Mouse (Mus musculus) lung, postnatal 0 days (tissue): ENCODE results near the gene Spag17. TPM values are rescaled to one million over a fixed set of nuclear protein-coding genes. Genes with fewer than 3 reads are reported as not detected.

Experiments used
- ATAC-seq: fragments of 200-750 bp; cut with Nextera tagmentation; 2 replicates; pipeline ENCODE4 v1.8.0; 2017; ENCODE audit warnings: moderate library complexity
- DNase-seq: peaks from one replicate; pipeline ENCODE4 v3.0.0-alpha.2; 2016; ENCODE audit warnings: low spot score
- H3K27ac ChIP-seq: fragments of 300-500 bp; sonication (generic); 2 replicates; pipeline ENCODE4 v1.5.1; 2014; ENCODE audit warnings: antibody characterized with exemption, mild to moderate bottlenecking, low read length, mixed read lengths
- H3K27me3 ChIP-seq: fragments of 300-500 bp; sonication (generic); replicated peaks from 2 replicates; pipeline ENCODE4 v1.6.1; 2014; ENCODE audit warnings: low read length, mixed read lengths; ENCODE audit not compliant: insufficient read depth
- H3K36me3 ChIP-seq: fragments of 300-500 bp; sonication (generic); 2 replicates; pipeline ENCODE4 v1.6.1; 2014; ENCODE audit warnings: low read length, mixed read lengths; ENCODE audit not compliant: insufficient read depth
- H3K4me1 ChIP-seq: fragments of 300-500 bp; sonication (generic); 2 replicates; pipeline ENCODE4 v1.6.1; 2014; ENCODE audit warnings: antibody characterized with exemption, low read depth, low read length, mixed read lengths; ENCODE audit not compliant: insufficient read depth
- H3K4me2 ChIP-seq: fragments of 300-500 bp; sonication (generic); replicated peaks from 2 replicates; pipeline ENCODE4 v1.6.1; 2014; ENCODE audit warnings: low read depth, mild to moderate bottlenecking, low read length, moderate library complexity, mixed read lengths
- H3K4me3 ChIP-seq: fragments of 300-500 bp; sonication (generic); 2 replicates; pipeline ENCODE4 v1.5.1; 2014; ENCODE audit warnings: low read depth, low read length
- H3K9ac ChIP-seq: fragments of 300-500 bp; sonication (generic); replicated peaks from 2 replicates; pipeline ENCODE4 v1.6.1; 2014; ENCODE audit warnings: low read depth, mild to moderate bottlenecking
- H3K9me3 ChIP-seq: fragments of 300-500 bp; sonication (generic); 2 replicates; pipeline ENCODE4 v1.6.1; 2016; ENCODE audit warnings: low read length, mixed read lengths
- CTCF ChIP-seq: IDR thresholded peaks from 2 replicates; pipeline ENCODE4 v1.5.1; 2016; ENCODE audit warnings: antibody characterized with exemption, mild to moderate bottlenecking
- EP300 ChIP-seq: IDR thresholded peaks from 2 replicates; pipeline ENCODE4 v1.6.1; 2016; ENCODE audit warnings: antibody characterized with exemption, mild to moderate bottlenecking, control low read depth
- WGBS: fragments of 180-500 bp; shearing (Covaris S2); extraction: QIAGEN DNeasy Blood & Tissue Kit; methylation state at CpG from one replicate; pipeline ENCODE4 v1.1.7; 2014; 5-methylcytosine and 5-hydroxymethylcytosine counted together
- polyA plus RNA-seq: library from polyadenylated mRNA; unstranded; fragments of >200 nt; fragmentation: Nextera tagmentation; extraction: Ambion mirVana; gene quantifications from 2 replicates; pipeline ENCODE4 v1.2.1, GENCODE M21; 2015

Spag17 gene
- polyA plus RNA-seq, 1 experiment from 2014 or later, result 5.9 TPM

DNA sequence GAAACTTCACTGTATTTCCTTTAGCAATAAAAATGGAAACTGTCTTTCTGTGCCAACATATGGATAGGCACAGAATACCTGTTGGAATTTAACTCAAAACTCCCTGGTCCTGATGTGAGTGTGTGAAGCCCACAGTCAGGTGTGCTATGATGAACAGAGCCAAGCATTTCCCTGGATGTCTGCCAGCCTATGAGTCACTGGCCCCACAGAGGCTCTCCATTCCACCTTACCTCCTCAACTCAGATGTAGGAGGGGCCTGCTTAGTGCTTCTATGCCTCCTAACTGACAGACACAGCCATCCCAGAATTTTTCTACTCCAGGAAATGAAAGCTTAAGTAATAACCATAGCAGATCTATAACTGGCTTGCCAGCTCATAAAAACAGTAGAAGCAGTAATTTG is 124.6 kb downstream of the Spag17 start:
- H3K36me3 ChIP-seq, result no peaks in the 10 kb centered on the region
- no peak for DNase-seq

DNA sequence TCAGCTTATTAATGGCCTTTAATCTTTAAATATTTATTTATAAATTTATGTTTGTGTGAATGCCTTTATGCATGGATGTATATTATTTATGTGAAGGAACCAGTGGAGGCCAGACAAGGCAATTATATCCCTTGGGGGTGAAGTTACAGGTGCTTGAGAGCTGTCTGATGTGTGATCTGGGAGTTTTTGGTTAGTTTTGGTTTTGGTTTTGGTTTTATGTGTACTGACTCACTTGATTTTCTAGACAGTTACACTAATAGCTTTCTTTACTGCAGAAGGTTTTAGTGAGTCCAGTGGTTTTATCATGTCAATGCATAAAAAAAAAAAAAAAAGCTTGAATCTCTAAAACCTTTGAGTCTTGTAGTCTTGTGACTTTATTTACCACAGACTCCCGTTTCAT is 128.9 kb downstream of the Spag17 start:
- Histone ChIP-seq H3K4me1 (no peaks in the 10 kb centered on the region), H3K9me3 (no peaks in the 10 kb centered on the region), H3K27me3 (no peaks in the 10 kb centered on the region), H3K4me3 (no peak overlapping the region), H3K9ac (no peak overlapping the region), H3K36me3 (no peaks in the 10 kb centered on the region), H3K4me2 (no peak overlapping the region), H3K27ac (no peak overlapping the region)
- 79% methylated on average over 1 of the region's 1 CpGs for WGBS
- no peak for DNase-seq
- ATAC-seq, result no peak
- TF ChIP-seq CTCF (no peak), EP300 (no peak)

More for the DNA sequence above, 124.6 kb downstream of the Spag17 start:
- no peak overlapping the region for H3K4me3 ChIP-seq
- H3K9me3 ChIP-seq, result no peaks in the 10 kb centered on the region
- H3K27me3 ChIP-seq, result no peaks in the 10 kb centered on the region
- ATAC-seq, result no peak
- no peak overlapping the region for H3K27ac ChIP-seq
- no peak for TF ChIP-seq EP300
- no peak overlapping the region for H3K4me2 ChIP-seq
- H3K4me1 ChIP-seq, result no peaks in the 10 kb centered on the region
- H3K9ac ChIP-seq, result no peak overlapping the region

DNA sequence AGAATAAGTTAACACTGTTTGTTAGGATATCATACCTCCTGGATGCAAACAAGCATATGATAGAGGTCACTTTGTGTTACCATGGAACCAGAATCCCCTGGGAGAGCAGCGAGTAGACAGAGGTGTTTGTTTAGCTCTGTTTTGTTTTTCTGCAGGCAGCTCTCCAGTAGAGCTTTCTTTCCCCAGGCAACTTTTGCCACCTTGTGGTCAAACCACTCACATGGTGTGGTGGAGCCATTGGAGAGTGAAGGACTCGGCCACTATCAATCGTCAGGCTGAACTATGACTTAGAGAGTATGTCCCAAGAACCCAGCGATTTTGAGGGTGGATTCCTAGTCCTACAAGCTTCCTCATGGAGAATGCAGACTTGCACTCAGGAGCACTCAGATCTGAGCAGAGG is 146.1 kb downstream of the Spag17 start:
- H3K4me1 ChIP-seq, result no peaks in the 10 kb centered on the region
- H3K36me3 ChIP-seq, result no peaks in the 10 kb centered on the region
- H3K27me3 ChIP-seq, result no peaks in the 10 kb centered on the region
- ATAC-seq (no peak), DNase-seq (no peak)
- WGBS, result 37% methylated on average over 4 of the region's 4 CpGs
- no peaks in the 10 kb centered on the region for H3K9me3 ChIP-seq
- H3K27ac ChIP-seq, result no peak overlapping the region
- H3K4me2 ChIP-seq, result no peak overlapping the region
- no peak overlapping the region for H3K4me3 ChIP-seq
- TF ChIP-seq CTCF (peak; percentile 45), EP300 (no peak)
- H3K9ac ChIP-seq, result no peak overlapping the region

DNA sequence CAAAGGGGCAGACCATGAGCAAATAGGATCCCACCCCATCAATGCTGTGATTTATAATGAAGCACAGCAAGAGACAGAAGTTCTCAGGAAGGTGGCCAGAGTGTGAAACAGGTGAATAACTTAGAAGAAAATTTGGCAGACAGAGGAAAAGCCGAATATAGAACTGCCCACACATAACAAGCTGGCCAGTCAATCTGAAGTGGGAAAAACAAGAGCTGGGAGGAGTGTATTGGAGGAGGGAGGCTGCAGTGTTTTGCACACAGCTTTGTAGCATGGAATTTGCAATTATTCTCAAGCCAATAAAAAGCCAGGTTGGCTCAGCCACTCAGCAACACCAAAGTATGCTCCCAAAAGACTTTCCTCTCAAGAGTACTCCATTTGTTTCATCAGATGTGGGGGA is 147.8 kb downstream of the Spag17 start:
- no peaks in the 10 kb centered on the region for H3K36me3 ChIP-seq
- H3K4me1 ChIP-seq, result no peaks in the 10 kb centered on the region
- no peaks in the 10 kb centered on the region for H3K27me3 ChIP-seq
- no peak overlapping the region for H3K9ac ChIP-seq
- no peak overlapping the region for H3K4me2 ChIP-seq
- H3K4me3 ChIP-seq, result no peak overlapping the region
- no peak overlapping the region for H3K27ac ChIP-seq
- DNase-seq, result no peak
- TF ChIP-seq EP300 (no peak), CTCF (no peak)
- no peaks in the 10 kb centered on the region for H3K9me3 ChIP-seq
- WGBS, result 32% methylated on average over 1 of the region's 1 CpGs
- ATAC-seq, result no peak

DNA sequence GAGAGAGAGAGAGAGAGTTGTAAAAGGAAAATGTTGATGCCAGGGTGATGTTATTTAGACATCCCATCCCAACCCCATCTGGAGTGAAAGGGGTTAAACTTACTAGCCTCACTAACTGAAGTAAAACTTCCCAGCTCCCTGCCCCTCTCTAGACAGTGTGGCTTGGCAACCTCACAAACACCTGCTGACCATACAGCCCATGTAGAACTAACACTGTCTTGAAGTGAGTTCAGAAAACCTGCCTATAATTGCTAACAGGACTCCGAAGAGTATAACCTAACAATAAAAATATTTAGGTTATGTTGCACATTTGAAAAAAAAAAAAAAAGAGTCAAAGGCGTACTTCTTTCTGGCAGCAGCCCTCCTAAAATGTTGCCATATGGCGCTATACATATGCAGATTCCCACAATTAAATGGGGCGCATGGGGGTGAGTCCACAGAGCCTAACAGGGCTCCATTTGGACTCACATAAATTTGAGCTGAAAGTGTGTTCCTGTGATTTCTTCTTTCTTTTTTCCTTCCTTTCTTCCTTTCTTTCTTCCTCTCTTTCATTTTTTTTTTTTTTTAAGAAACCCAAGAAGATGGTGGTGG is 149.3 kb downstream of the Spag17 start:
- ATAC-seq, result no peak
- WGBS, result 73% methylated on average over 4 of the region's 4 CpGs

DNA sequence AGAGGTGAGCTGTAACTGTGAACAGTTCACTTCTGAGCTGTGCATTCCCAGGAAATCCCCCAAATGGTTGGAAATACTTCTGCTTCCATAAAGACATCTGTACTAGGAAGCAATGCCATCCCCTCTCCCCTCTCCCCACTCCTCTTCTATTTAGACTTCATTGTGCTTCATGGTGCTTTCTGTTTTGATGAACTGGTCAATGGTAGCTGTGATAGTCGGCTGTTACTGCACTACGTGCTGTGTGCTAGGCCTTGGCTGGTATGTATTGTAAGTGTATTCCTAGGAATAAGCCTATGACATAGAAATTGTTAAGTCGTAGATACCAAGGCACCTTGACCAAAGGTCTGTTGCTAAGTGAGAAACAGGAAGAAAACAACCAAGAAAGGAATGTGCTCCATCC is 149.9 kb downstream of the Spag17 start:
- no peak overlapping the region for H3K9ac ChIP-seq
- H3K9me3 ChIP-seq, result no peaks in the 10 kb centered on the region
- H3K36me3 ChIP-seq, result no peaks in the 10 kb centered on the region
- no peaks in the 10 kb centered on the region for H3K4me1 ChIP-seq
- WGBS, result 91% methylated on average over 3 of the region's 3 CpGs
- ATAC-seq, result no peak
- H3K4me3 ChIP-seq, result no peak overlapping the region
- no peak for TF ChIP-seq CTCF
- no peak for TF ChIP-seq EP300
- no peak overlapping the region for H3K27ac ChIP-seq
- no peak for DNase-seq
- H3K27me3 ChIP-seq, result no peaks in the 10 kb centered on the region
- H3K4me2 ChIP-seq, result no peak overlapping the region

More for the DNA sequence above, 149.3 kb downstream of the Spag17 start:
- Histone ChIP-seq H3K4me1 (no peaks in the 10 kb centered on the region), H3K27ac (no peak overlapping the region), H3K9ac (no peak overlapping the region), H3K36me3 (no peaks in the 10 kb centered on the region), H3K4me2 (no peak overlapping the region), H3K27me3 (no peaks in the 10 kb centered on the region), H3K4me3 (no peak overlapping the region), H3K9me3 (no peaks in the 10 kb centered on the region)
- TF ChIP-seq CTCF (no peak), EP300 (no peak)
- no peak for DNase-seq

DNA sequence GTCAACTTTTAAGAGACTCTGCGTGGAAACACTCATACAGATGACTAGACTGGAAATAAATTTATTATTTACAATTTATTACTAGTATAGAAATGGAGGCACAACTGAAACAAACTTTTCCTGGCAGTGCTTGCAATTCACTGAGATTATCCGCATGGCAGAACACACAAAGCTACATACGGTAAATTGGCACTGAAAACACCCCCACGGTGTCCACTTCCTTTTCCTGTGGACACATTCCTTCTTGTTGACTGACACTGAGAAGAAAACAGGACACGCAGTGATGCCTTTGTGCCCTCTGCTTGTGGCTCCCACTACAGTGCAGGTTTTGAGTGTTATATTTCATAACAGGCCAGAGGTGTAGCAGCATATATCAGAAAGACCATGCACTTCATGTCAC is 151.6 kb downstream of the Spag17 start:
- Histone ChIP-seq H3K27ac (no peak overlapping the region), H3K9ac (no peak overlapping the region), H3K36me3 (no peaks in the 10 kb centered on the region), H3K4me2 (no peak overlapping the region), H3K4me1 (no peaks in the 10 kb centered on the region), H3K27me3 (no peaks in the 10 kb centered on the region), H3K9me3 (no peaks in the 10 kb centered on the region), H3K4me3 (no peak overlapping the region)
- WGBS, result 61% methylated on average over 5 of the region's 5 CpGs
- ATAC-seq (no peak), DNase-seq (no peak)
- no peak for TF ChIP-seq CTCF
- no peak for TF ChIP-seq EP300
